ENCODE assay signal across 7 mouse cellular contexts in the genomic region with DNA sequence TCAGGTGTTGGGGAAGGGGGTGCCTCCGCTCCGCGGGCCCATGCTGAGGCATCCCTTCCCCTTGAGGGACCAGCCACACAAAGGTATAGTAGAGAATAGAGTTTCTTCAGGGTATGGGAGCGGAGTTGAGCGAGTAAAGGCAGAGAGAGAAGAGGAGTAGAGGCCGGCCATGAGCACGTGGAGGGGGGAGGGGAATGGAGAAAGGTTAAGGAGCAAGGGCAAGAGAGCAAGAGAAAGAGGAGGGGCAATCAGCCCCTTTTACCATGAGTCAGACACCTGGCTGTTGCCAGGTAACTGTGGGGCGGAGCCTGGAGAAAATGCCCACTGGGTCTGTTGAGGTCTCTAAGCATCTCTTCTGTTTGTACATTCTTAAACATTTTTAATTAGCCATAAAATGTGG. TPM values are rescaled to one million over a fixed set of nuclear protein-coding genes. Genes with fewer than 3 reads are reported as not detected.
DNase-seq lines count a peak whose midpoint lies in the region; ATAC-seq lines count a peak whose summit lies in the region.

No protein-coding gene starts in this region.

- peak overlapping the region; percentile 97 for H3K4me2 ChIP-seq in lung, embryonic 16.5 days (ENCODE audit: low read depth, low read length)
- peak overlapping the region; percentile 79 for H3K4me2 ChIP-seq in forebrain, embryonic 11.5 days (ENCODE audit: low read depth, low read length, severe bottlenecking)
- H3K4me2 ChIP-seq in limb, embryonic 12.5 days: peak overlapping the region; percentile 73
- peak overlapping the region; percentile 95 for H3K4me2 ChIP-seq in stomach, embryonic 14.5 days (replicated peaks; ENCODE audit: low read depth, low read length)

- H3K9ac ChIP-seq in lung, embryonic 16.5 days (ENCODE audit: low read length): peak overlapping the region; percentile 73; the same call in 1 of the 2 replicates
- H3K9ac ChIP-seq in forebrain, embryonic 11.5 days (ENCODE audit: low read length): no peak overlapping the region; the same call in 1 of the 2 replicates
- no peak overlapping the region for H3K9ac ChIP-seq in limb, embryonic 12.5 days (replicated peaks)
- no peak overlapping the region for H3K9ac ChIP-seq in stomach, embryonic 14.5 days (replicated peaks; ENCODE audit: low read depth, low read length)

- H3K27ac ChIP-seq in lung, embryonic 16.5 days (ENCODE audit: low read length): no peak overlapping the region
- no peak overlapping the region for H3K27ac ChIP-seq in forebrain, embryonic 11.5 days (ENCODE audit: low read depth, low read length)
- no peak overlapping the region for H3K27ac ChIP-seq in limb, embryonic 12.5 days
- H3K27ac ChIP-seq in stomach, embryonic 14.5 days (ENCODE audit: low read length): no peak overlapping the region

- no peaks in the 10 kb centered on the region for H3K9me3 ChIP-seq in lung, embryonic 16.5 days (ENCODE audit: control insufficient read depth, low read length)
- H3K9me3 ChIP-seq in forebrain, embryonic 11.5 days (ENCODE audit: control insufficient read depth, low read length): no peaks in the 10 kb centered on the region
- no peaks in the 10 kb centered on the region for H3K9me3 ChIP-seq in limb, embryonic 12.5 days
- H3K9me3 ChIP-seq in stomach, embryonic 14.5 days (ENCODE audit: control insufficient read depth, low read depth, low read length): no peaks in the 10 kb centered on the region

- 17% methylated on average over 8 of the region's 8 CpGs for WGBS in lung, embryonic 16.5 days
- WGBS in forebrain, embryonic 11.5 days: 19% methylated on average over 8 of the region's 8 CpGs
- whole genome bisulfite sequencing in limb, embryonic 12.5 days: 25% methylated on average over 8 of the region's 8 CpGs
- 21% methylated on average over 8 of the region's 8 CpGs for WGBS in stomach, embryonic 14.5 days

- peak overlapping the region; percentile 77 for H3K4me3 ChIP-seq in lung, embryonic 16.5 days (ENCODE audit: low read length)
- peak overlapping the region; percentile 87 for H3K4me3 ChIP-seq in forebrain, embryonic 11.5 days (ENCODE audit: low read depth, low read length)
- H3K4me3 ChIP-seq in limb, embryonic 12.5 days (replicated peaks): peak overlapping the region; percentile 90
- peak overlapping the region; percentile 79; the same call in 1 of the 2 replicates for H3K4me3 ChIP-seq in stomach, embryonic 14.5 days (ENCODE audit: low read depth, low read length)

- H3K4me1 ChIP-seq in lung, embryonic 16.5 days (replicated peaks; ENCODE audit: control insufficient read depth, insufficient read depth, low read length): peaks cover 15% of the 10 kb centered on the region
- no peaks in the 10 kb centered on the region; the same call in 1 of the 2 replicates for H3K4me1 ChIP-seq in forebrain, embryonic 11.5 days (replicated peaks; ENCODE audit: control insufficient read depth, insufficient read depth, low read length)
- H3K4me1 ChIP-seq in limb, embryonic 12.5 days (replicated peaks): peaks cover 28% of the 10 kb centered on the region
- peaks cover 21% of the 10 kb centered on the region for H3K4me1 ChIP-seq in stomach, embryonic 14.5 days (ENCODE audit: control insufficient read depth, insufficient read depth, low read length)

- DNase-seq in lung, postnatal 36 days: no peak
- no peak for DNase-seq in forebrain, embryonic 11.5 days (ENCODE audit: low spot score)
- DNase-seq in thymus, postnatal 25 days: no peak

- no peak for ATAC-seq in lung, embryonic 16.5 days (ENCODE audit: low read depth)
- no peak for ATAC-seq in forebrain, embryonic 11.5 days (replicated peaks; ENCODE audit: low FRiP score)
- ATAC-seq in limb, embryonic 12.5 days (ENCODE audit: insufficient number of reproducible peaks, insufficient read depth, low FRiP score, low TSS enrichment, low read depth): no peak
- no peak for ATAC-seq in stomach, embryonic 14.5 days (ENCODE audit: insufficient number of reproducible peaks, insufficient read depth, low FRiP score, low read depth)
- no peak for ATAC-seq in megakaryocyte-erythroid progenitor cell, adult 5-6 weeks (replicated peaks; ENCODE audit: low FRiP score, low TSS enrichment, poor library complexity, severe bottlenecking)

- H3K27me3 ChIP-seq in lung, embryonic 16.5 days (ENCODE audit: control insufficient read depth, insufficient read depth, low read depth, low read length): no peaks in the 10 kb centered on the region
- no peaks in the 10 kb centered on the region for H3K27me3 ChIP-seq in forebrain, embryonic 11.5 days (ENCODE audit: control insufficient read depth, insufficient read depth, low read length)
- H3K27me3 ChIP-seq in limb, embryonic 12.5 days: no peaks in the 10 kb centered on the region
- H3K27me3 ChIP-seq in stomach, embryonic 14.5 days (ENCODE audit: control insufficient read depth, insufficient read depth, low read length): no peaks in the 10 kb centered on the region

- no peaks in the 10 kb centered on the region for H3K36me3 ChIP-seq in lung, embryonic 16.5 days (ENCODE audit: control insufficient read depth, insufficient read depth, low read length)
- H3K36me3 ChIP-seq in forebrain, embryonic 11.5 days (ENCODE audit: control insufficient read depth, insufficient read depth, low read length): no peaks in the 10 kb centered on the region
- H3K36me3 ChIP-seq in limb, embryonic 12.5 days: no peaks in the 10 kb centered on the region
- no peaks in the 10 kb centered on the region for H3K36me3 ChIP-seq in stomach, embryonic 14.5 days (ENCODE audit: control insufficient read depth, insufficient read depth, low read length)

RNA-seq across cellular contexts. Expression of gene Hspbap1, which starts 1.0 kb away (rescaled TPM):
- 12.1 and 13.3 TPM in 2 replicates for polyA plus RNA-seq in lung, embryonic 16.5 days (2015; fragmentation: Nextera tagmentation; extraction: Ambion mirVana)
- 24.2 and 25.3 TPM in 2 replicates for polyA plus RNA-seq in forebrain, embryonic 11.5 days (2014; fragmentation: Nextera tagmentation; extraction: Ambion mirVana)
- polyA plus RNA-seq in limb, embryonic 12.5 days (2016; fragmentation: Nextera tagmentation; extraction: Ambion mirVana): 21.6 and 22.9 TPM in 2 replicates
- 15.8 TPM in 2 replicates for polyA plus RNA-seq in stomach, embryonic 14.5 days (2014; fragmentation: Nextera tagmentation; extraction: Ambion mirVana)
- 7.2 and 8.0 TPM in 2 replicates for total RNA-seq in megakaryocyte-erythroid progenitor cell, adult 5-6 weeks (2014; fragmentation: Nextera tagmentation)
- 5.9 and 6.1 TPM in 2 replicates for total RNA-seq in megakaryocyte-erythroid progenitor cell, adult 5-6 weeks (2017)

RNA-seq across cellular contexts. Expression of gene Dirc2, which starts 2.0 kb away (rescaled TPM):
- polyA plus RNA-seq in lung, embryonic 16.5 days (2015; fragmentation: Nextera tagmentation; extraction: Ambion mirVana): 10.0 and 11.6 TPM in 2 replicates
- polyA plus RNA-seq in forebrain, embryonic 11.5 days (2014; fragmentation: Nextera tagmentation; extraction: Ambion mirVana): 13.9 and 16.2 TPM in 2 replicates
- 17.0 and 21.3 TPM in 2 replicates for polyA plus RNA-seq in limb, embryonic 12.5 days (2016; fragmentation: Nextera tagmentation; extraction: Ambion mirVana)
- polyA plus RNA-seq in stomach, embryonic 14.5 days (2014; fragmentation: Nextera tagmentation; extraction: Ambion mirVana): 16.7 and 20.5 TPM in 2 replicates
- 2.1 and 5.3 TPM in 2 replicates for total RNA-seq in megakaryocyte-erythroid progenitor cell, adult 5-6 weeks (2014; fragmentation: Nextera tagmentation)
- total RNA-seq in megakaryocyte-erythroid progenitor cell, adult 5-6 weeks (2017): 1.2 and 5.1 TPM in 2 replicates
